Mouse (Mus musculus) heart, embryonic 15.5 days (tissue): ENCODE results near the gene 1700034J05Rik. TPM values are rescaled to one million over a fixed set of nuclear protein-coding genes. Genes with fewer than 3 reads are reported as not detected.

ENCODE experiments used
- ATAC-seq: fragments of 200-750 bp; cut with Nextera tagmentation; replicated peaks from 2 replicates; pipeline ENCODE4 v1.8.0; 2017; ENCODE audit warnings: low read depth, moderate TSS enrichment; ENCODE audit not compliant: insufficient number of reproducible peaks, insufficient read depth, low FRiP score
- H3K27ac ChIP-seq: fragments of 300-500 bp; sonication (generic); 2 replicates; pipeline ENCODE4 v1.5.1; 2015; ENCODE audit warnings: mild to moderate bottlenecking, inconsistent platforms
- H3K27me3 ChIP-seq: fragments of 300-500 bp; sonication (generic); 2 replicates; pipeline ENCODE4 v1.6.1; 2015; ENCODE audit warnings: inconsistent platforms
- H3K36me3 ChIP-seq: fragments of 300-500 bp; sonication (generic); 2 replicates; pipeline ENCODE4 v1.6.1; 2015; ENCODE audit warnings: mild to moderate bottlenecking, inconsistent platforms
- H3K4me1 ChIP-seq: fragments of 300-500 bp; sonication (generic); replicated peaks from 2 replicates; pipeline ENCODE4 v1.6.1; 2015; ENCODE audit warnings: inconsistent platforms
- H3K4me2 ChIP-seq: fragments of 300-500 bp; sonication (generic); 2 replicates; pipeline ENCODE4 v1.6.1; 2015; ENCODE audit warnings: inconsistent platforms, mild to moderate bottlenecking, moderate library complexity
- H3K4me3 ChIP-seq: fragments of 300-500 bp; sonication (generic); 2 replicates; pipeline ENCODE4 v1.5.1; 2015; ENCODE audit warnings: mild to moderate bottlenecking, inconsistent platforms
- H3K9ac ChIP-seq: fragments of 300-500 bp; sonication (generic); 2 replicates; pipeline ENCODE4 v1.6.1; 2015; ENCODE audit warnings: mild to moderate bottlenecking, inconsistent platforms
- H3K9me3 ChIP-seq: fragments of 300-500 bp; sonication (generic); replicated peaks from 2 replicates; pipeline ENCODE4 v1.6.1; 2016; ENCODE audit warnings: inconsistent platforms
- WGBS: fragments of 180-500 bp; shearing (Covaris S2); methylation state at CpG from one replicate; pipeline ENCODE4 v1.1.7; 2015; ENCODE audit warnings: mixed read lengths; 5-methylcytosine and 5-hydroxymethylcytosine counted together
- polyA plus RNA-seq: library from polyadenylated mRNA; unstranded; fragments of >200 nt; fragmentation: Nextera tagmentation; extraction: Ambion mirVana; gene quantifications from 2 replicates; pipeline ENCODE4 v1.2.1, GENCODE M21; 2015

The 1700034J05Rik gene
- polyA plus RNA-seq: 0.10 and 0.11 TPM in 2 replicates

DNA sequence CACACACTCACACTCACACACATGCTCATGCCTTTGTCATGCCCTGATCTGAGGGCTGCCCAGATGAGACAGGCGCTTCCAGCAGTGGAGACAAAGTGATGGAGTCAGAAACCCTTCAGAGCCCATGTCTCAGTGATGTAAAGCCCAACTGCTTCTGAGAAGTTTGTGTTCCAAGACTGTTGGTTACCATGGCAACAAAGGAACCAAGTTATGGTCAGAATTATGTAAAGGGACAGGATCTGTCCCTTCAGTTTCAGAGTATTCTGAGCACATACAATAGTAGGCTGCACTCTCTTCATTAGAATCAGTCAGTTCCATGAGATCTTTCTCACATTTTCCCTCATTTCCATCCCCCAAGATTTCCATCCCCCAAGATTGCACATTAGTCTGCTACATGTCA is at the start of gene 1700034J05Rik:
Gene 1700034J05Rik (minus strand): TSS at position 165 of the 400 bp plus-strand sequence.
- Histone ChIP-seq H3K27me3 (no peaks in the 10 kb centered on the region), H3K27ac (no peak within 1 kb of the TSS), H3K4me1 (peaks cover 22% of the 10 kb centered on the region), H3K4me3 (no peak within 1 kb of the TSS), H3K36me3 (no peaks in the 10 kb centered on the region), H3K9ac (no peak within 1 kb of the TSS), H3K9me3 (no peaks in the 10 kb centered on the region), H3K4me2 (no peak within 1 kb of the TSS)
- ATAC-seq: no peak
- WGBS: 92% methylated on average over 1 of the region's 1 CpGs

GRCm38 (mm10) chr6:146999755-147000154 is 45.5 kb upstream of the 1700034J05Rik start:
- 89% methylated on average over 2 of the region's 2 CpGs for WGBS
- Histone ChIP-seq H3K9me3 (no peaks in the 10 kb centered on the region), H3K4me3 (no peak overlapping the region), H3K9ac (no peak overlapping the region), H3K4me2 (no peak overlapping the region), H3K27ac (no peak overlapping the region), H3K36me3 (peaks cover 45% of the 10 kb centered on the region), H3K27me3 (no peaks in the 10 kb centered on the region), H3K4me1 (no peaks in the 10 kb centered on the region)
- no peak for ATAC-seq

DNA sequence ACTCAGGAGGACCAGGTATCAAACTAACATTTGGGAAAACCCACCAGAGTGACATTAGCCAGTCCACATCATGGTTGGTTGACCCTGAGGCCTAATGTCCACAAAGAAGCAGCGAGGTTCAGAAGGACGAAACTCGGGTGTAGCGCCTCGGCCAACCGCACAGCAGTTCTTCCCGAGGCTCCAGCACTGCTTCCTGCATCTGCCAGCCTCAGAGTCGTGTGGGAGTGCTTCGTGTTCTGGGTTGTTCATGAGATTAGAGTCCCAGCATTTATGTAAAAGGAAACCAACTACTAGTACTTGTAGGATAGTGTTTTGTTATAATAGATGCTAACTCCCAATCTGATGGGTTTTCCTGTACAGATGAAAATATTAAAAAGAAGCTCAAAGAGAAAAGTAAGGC is 45.1 kb upstream of the 1700034J05Rik start:
- 84% methylated on average over 9 of the region's 9 CpGs for WGBS
- H3K36me3 ChIP-seq: peaks cover 45% of the 10 kb centered on the region

DNA sequence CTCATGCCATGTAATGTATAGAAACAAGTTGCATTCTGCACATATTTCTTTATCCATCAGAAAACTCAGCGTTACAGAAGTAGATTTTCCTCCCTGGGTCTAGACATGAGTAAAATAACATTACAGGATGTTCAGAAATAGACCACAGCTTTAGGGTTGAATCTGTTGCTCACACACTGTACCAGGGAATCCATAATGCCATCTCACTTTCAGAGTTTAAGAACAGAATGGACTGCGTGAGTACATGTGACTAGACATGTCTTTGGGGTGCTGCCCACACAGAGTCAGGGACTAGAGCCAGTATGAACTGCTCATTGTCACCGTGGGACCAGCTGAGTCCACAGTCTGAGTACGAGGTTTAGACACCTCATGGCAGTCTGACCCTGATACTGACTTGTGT is 44.5 kb upstream of the 1700034J05Rik start:
- no peak overlapping the region for H3K9ac ChIP-seq
- H3K27me3 ChIP-seq: no peaks in the 10 kb centered on the region
- H3K36me3 ChIP-seq: peaks cover 42% of the 10 kb centered on the region
- no peak overlapping the region for H3K4me2 ChIP-seq
- no peaks in the 10 kb centered on the region for H3K9me3 ChIP-seq
- no peak overlapping the region for H3K27ac ChIP-seq
- ATAC-seq: no peak
- H3K4me1 ChIP-seq: no peaks in the 10 kb centered on the region
- 84% methylated on average over 4 of the region's 4 CpGs for WGBS
- H3K4me3 ChIP-seq: no peak overlapping the region

More for the DNA sequence above, 45.1 kb upstream of the 1700034J05Rik start:
- no peaks in the 10 kb centered on the region for H3K27me3 ChIP-seq
- H3K9ac ChIP-seq: no peak overlapping the region
- no peak for ATAC-seq
- H3K4me1 ChIP-seq: no peaks in the 10 kb centered on the region
- H3K4me3 ChIP-seq: no peak overlapping the region
- no peaks in the 10 kb centered on the region for H3K9me3 ChIP-seq
- H3K4me2 ChIP-seq: no peak overlapping the region
- no peak overlapping the region for H3K27ac ChIP-seq

DNA sequence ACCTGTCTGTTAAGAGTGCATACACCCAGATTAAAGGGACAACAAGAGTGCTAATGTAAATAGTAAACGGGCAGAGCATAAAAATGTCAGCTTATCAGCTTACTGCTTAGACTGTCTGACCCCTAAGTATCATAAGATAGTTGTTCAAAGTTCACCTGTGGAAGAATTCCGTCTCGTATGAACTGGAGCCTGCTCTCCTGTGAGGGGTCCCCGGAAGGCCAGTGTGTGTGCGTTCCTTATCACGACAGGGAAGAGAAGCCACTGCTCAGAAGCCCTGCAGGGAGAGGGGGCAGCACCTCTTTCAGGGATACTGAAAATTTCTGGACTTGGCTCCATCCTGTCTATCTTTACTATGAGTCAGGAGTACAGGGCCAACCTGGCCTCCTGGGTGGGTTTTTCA is 42.8 kb upstream of the 1700034J05Rik start:
- Histone ChIP-seq H3K4me3 (no peak overlapping the region), H3K27ac (no peak overlapping the region), H3K4me1 (peaks cover 16% of the 10 kb centered on the region), H3K9ac (no peak overlapping the region), H3K9me3 (no peaks in the 10 kb centered on the region), H3K4me2 (no peak overlapping the region), H3K27me3 (no peaks in the 10 kb centered on the region), H3K36me3 (peaks cover 32% of the 10 kb centered on the region)
- no peak for ATAC-seq
- WGBS: 58% methylated on average over 6 of the region's 6 CpGs

- H3K36me3 ChIP-seq: peaks cover 21% of the 10 kb centered on the region
- H3K27me3 ChIP-seq: no peaks in the 10 kb centered on the region
- H3K9ac ChIP-seq: no peak overlapping the region
- no peak overlapping the region for H3K4me3 ChIP-seq
- ATAC-seq: no peak
- no peaks in the 10 kb centered on the region for H3K9me3 ChIP-seq
- peaks cover 20% of the 10 kb centered on the region for H3K4me1 ChIP-seq
- no peak overlapping the region for H3K4me2 ChIP-seq
- H3K27ac ChIP-seq: no peak overlapping the region
- WGBS: 85% methylated on average over 6 of the region's 6 CpGs
Observed at GRCm38 (mm10) chr6:146995878-146996277, 41.7 kb upstream of the 1700034J05Rik start.

GRCm38 (mm10) chr6:146995391-146995790 is 41.2 kb upstream of the 1700034J05Rik start:
- no peak overlapping the region for H3K27ac ChIP-seq
- peaks cover 20% of the 10 kb centered on the region for H3K36me3 ChIP-seq
- no peaks in the 10 kb centered on the region for H3K27me3 ChIP-seq
- H3K9me3 ChIP-seq: no peaks in the 10 kb centered on the region
- no peak overlapping the region for H3K4me3 ChIP-seq
- no peak overlapping the region for H3K9ac ChIP-seq
- WGBS: 82% methylated on average over 2 of the region's 2 CpGs
- H3K4me1 ChIP-seq: peaks cover 20% of the 10 kb centered on the region
- no peak overlapping the region for H3K4me2 ChIP-seq
- ATAC-seq: no peak

DNA sequence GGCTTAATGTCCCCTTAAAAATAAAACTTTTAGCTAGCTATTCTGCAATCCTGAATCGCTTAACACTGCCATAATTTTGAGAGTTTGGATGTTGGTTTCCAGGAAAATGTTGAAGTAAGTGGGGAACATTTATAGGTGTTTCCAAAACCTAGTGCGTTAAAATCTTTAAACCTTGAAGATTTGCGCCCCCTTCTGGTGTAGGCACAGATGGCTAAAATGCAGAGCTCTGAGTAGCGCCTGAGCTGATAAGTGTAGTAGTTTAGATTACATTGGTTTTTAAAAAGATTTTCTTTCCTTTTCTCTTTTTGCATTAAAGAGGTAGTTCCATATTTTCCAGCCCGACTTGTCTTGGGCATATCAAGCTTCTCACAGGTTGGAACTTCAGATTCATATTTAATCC is 40.0 kb upstream of the 1700034J05Rik start:
- 38% methylated on average over 5 of the region's 5 CpGs for WGBS
- Histone ChIP-seq H3K4me1 (peaks cover 25% of the 10 kb centered on the region), H3K4me2 (no peak overlapping the region), H3K4me3 (no peak overlapping the region), H3K27me3 (no peaks in the 10 kb centered on the region), H3K27ac (no peak overlapping the region), H3K9ac (no peak overlapping the region), H3K36me3 (peaks cover 18% of the 10 kb centered on the region), H3K9me3 (no peaks in the 10 kb centered on the region)
- no peak for ATAC-seq

- Histone ChIP-seq H3K4me3 (no peak overlapping the region), H3K4me2 (no peak overlapping the region), H3K9ac (no peak overlapping the region), H3K36me3 (no peaks in the 10 kb centered on the region), H3K9me3 (no peaks in the 10 kb centered on the region), H3K27me3 (no peaks in the 10 kb centered on the region), H3K4me1 (peaks cover 22% of the 10 kb centered on the region), H3K27ac (no peak overlapping the region)
- 0 out of 2 replicates have a peak, but pooled peaks have one; percentile 48 for ATAC-seq
- 56% methylated on average over 3 of the region's 3 CpGs for WGBS
Observed at GRCm38 (mm10) chr6:146984569-146984968, 30.3 kb upstream of the 1700034J05Rik start.

GRCm38 (mm10) chr6:146981249-146981835 is 27.1 kb upstream of the 1700034J05Rik start:
- no peak overlapping the region for H3K4me3 ChIP-seq
- H3K36me3 ChIP-seq: no peaks in the 10 kb centered on the region
- no peak overlapping the region for H3K9ac ChIP-seq
- H3K4me2 ChIP-seq: no peak overlapping the region
- H3K9me3 ChIP-seq: no peaks in the 10 kb centered on the region
- H3K27me3 ChIP-seq: no peaks in the 10 kb centered on the region
- H3K27ac ChIP-seq: no peak overlapping the region
- WGBS: 76% methylated on average over 1 of the region's 1 CpGs
- ATAC-seq: no peak
- peaks cover 31% of the 10 kb centered on the region for H3K4me1 ChIP-seq

DNA sequence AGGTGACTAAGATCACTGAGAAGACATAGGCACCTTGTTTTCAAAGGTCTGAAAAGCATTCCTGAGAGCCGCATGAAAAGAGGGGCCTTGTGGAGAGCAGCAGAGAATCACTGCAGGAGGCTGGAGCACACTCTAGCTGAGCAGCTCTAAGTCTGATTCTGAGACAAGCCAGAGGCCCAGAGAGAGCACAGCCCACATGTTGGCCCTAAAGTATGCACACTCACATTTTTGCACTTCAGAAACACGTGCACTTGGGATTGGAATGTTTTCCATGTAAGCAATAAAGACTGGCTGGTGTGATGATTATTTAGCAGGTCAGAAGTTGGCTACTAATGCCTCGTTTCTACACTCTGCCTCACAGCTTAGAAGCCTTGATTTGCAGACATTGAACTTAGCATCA is 25.7 kb upstream of the 1700034J05Rik start:
- WGBS: 11% methylated on average over 3 of the region's 3 CpGs
- Histone ChIP-seq H3K9me3 (no peaks in the 10 kb centered on the region), H3K4me1 (peaks cover 33% of the 10 kb centered on the region), H3K4me2 (no peak overlapping the region), H3K4me3 (no peak overlapping the region), H3K36me3 (no peaks in the 10 kb centered on the region), H3K9ac (no peak overlapping the region), H3K27me3 (no peaks in the 10 kb centered on the region), H3K27ac (peak overlapping the region; percentile 89)
- peak; percentile 67 for ATAC-seq

DNA sequence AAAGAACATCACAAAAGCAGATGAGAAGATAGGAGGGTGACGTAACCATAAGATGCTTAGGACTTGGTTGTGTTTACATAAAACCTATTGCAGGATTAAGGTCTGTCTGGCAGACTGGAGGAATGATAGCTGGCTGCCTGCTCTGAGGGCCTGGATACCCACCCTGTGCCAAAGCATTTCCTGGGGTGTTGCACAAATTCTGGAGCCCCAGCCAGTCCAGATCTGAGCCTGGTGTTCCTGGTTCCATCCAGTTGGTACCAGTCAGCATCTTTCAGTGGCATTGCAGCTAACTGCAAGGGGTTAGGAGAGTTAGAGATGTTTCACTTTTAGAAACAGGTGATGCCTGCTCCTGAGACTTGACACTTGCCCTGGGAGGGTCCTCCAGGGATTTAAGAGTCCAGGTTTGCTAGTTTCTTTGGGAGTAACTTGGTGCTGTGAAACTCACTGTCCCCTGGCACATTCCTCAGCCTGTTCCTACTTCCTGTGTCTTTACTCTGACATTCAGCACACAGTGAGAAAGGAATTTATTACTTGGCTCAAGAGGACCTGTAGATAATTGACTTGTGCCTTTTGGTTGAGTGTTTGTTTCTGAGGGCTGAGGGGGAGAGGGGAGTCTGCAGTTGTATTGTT is 25.0 kb upstream of the 1700034J05Rik start:
- 56% methylated on average over 1 of the region's 1 CpGs for WGBS
- Histone ChIP-seq H3K4me1 (peaks cover 28% of the 10 kb centered on the region), H3K9me3 (no peaks in the 10 kb centered on the region), H3K27me3 (no peaks in the 10 kb centered on the region), H3K27ac (peak overlapping the region; percentile 89), H3K4me2 (no peak overlapping the region), H3K9ac (no peak overlapping the region), H3K4me3 (no peak overlapping the region), H3K36me3 (no peaks in the 10 kb centered on the region)
- no peak for ATAC-seq
